Mouse (Mus musculus) fibroblast of lung, adult 2 months (primary cell): ENCODE results near the gene Acap1.
A peak's percentile ranks its signal among the peaks of the same experiment; 100 is the strongest.
"Not testable (repeated sequence)": the region's sequence is repeated elsewhere in the genome, so short reads cannot be mapped to it uniquely, and the experiment has no call there.

Experiments used
- DNase-seq: peaks from one replicate; pipeline ENCODE4 v3.0.0-alpha.2; 2011; ENCODE audit warnings: low read depth

The Acap1 gene

GRCm38 (mm10) chr11:69895291-69895690 lies at the start of gene Acap1:
Acap1 (minus strand) TSS chr11:69895539.
- DNase-seq = no peak

- no peak for DNase-seq
Measured at GRCm38 (mm10) chr11:69940962-69941361, 45.6 kb upstream of the Acap1 start.

DNA sequence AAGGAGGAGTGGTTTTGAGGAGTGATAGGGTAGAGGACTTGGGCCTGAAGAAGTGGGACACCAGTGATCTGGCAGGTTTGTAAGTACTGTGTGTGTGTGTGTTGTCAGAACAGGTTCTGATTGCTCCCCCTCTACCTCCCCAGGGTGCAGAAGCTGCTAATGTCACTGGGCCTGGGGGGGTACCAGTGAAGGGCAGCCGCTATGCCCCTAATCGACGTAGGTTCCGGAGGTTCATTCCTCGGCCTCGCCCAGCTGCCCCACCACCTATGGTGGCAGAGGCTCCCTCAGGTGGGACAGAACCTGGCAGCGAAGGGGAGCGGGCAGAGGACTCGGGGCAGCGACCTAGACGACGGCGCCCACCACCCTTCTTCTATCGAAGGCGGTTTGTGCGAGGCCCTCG lies 44.4 kb upstream of the Acap1 start:
- no peak for DNase-seq

DNA sequence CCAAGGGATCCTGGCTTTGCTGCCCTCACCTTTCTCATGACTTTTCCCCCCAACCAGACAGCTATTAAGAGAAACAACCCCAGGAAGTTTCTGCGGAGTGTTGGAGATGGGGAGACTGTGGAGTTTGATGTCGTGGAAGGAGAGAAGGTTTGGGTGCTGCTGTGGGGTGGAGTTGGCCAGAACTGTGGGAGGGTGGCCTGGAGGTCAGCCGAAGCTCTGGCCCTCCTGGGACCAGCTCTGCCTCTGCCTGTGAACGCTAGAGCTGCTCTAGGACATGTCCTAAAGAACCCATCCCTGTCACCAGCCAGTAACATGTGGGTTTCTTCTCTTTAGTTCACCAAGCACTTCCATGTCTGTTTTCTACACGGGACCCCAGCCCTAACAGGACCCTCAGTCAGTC lies 43.8 kb upstream of the Acap1 start:
- DNase-seq = no peak

DNA sequence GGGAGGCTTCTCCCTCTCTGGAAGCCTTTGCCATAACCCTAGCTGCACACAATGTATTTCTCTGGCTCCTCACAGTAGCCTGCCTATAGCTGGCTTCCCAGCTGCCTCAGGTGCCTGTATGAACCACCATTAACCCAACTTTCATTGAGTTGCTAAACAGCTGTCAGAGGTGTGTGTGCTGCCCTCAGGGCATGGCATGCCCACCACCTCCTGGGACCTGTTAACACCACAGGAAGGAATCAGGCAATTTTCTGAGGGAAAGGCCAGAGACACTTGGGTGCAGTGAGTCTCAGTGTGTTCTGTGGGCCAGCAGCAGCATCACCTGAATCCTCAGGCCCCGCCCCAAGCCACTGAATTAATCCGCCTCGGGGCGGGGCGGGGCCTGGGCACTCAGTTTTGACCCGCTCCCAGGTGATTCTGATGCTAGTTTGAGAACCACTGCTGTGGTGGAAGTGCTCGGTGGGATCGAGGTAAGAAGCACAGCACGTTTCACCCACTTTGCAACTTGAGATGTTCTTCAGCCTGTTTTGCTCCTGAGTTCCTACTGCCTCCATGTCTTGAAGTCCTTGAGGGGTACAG lies 43.2 kb upstream of the Acap1 start:
- no peak for DNase-seq

- DNase-seq = no peak
Measured at GRCm38 (mm10) chr11:69937834-69938233, 42.5 kb upstream of the Acap1 start.

- no peak for DNase-seq
Measured at GRCm38 (mm10) chr11:69937385-69937784, 42.0 kb upstream of the Acap1 start.

DNA sequence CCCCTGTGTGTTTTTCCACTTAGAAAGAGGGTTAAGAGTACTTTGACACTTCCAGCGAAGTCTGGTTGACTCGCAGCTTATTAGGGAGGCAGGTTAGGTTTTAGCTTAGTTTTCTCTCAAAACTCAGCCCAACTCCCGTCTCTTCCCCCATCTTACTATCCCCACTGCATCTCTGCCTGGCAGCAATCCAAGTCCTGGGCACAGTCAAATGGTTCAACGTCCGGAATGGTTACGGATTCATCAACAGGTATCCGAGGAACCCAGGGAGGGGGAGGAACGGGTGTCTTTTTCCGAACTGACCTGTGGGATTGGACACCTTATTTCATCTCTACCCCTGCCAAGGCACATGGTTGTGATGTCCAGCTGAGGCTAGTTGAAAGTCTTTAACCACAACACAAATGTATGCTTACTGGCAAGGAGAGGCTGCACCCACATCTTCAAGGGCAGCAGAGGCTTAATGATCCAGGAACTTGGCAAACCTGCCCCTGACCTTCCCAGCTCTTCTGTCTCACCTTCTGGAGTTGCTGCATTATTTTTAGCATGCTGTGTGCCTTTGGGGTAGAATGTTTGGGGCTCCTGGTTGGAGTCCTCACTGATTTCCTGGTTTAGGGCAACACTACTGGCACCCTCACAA lies 41.5 kb upstream of the Acap1 start:
- DNase-seq = no peak

- DNase-seq = no peak
Measured at GRCm38 (mm10) chr11:69936156-69936555, 40.8 kb upstream of the Acap1 start.

- no peak for DNase-seq
Measured at GRCm38 (mm10) chr11:69935137-69935879, 40.0 kb upstream of the Acap1 start, which contains the start of gene Ybx2. Ybx2 (plus strand) TSS chr11:69935796.

- DNase-seq = no peak
Measured at GRCm38 (mm10) chr11:69934681-69935080, 39.3 kb upstream of the Acap1 start.

DNA sequence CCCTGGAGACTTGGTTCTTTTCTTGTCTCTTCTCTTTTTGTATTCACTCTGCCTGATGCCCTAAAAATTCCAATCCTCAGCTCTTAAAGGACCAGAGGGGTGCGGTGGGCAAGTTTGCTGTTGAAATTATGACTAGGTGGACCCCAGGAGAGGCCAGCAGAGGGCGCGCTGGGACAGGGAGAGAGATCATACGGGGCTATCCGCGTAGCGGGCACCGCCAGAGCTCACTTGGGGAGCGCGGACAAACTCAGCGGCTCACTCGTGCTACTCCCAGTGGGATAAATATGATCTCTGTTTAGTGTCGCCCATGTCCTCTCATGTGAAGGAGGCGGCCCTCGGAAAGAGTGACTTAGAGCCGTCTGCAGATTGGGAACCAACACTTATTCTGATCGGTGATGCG lies 38.8 kb upstream of the Acap1 start:
- peak; percentile 34 for DNase-seq

DNA sequence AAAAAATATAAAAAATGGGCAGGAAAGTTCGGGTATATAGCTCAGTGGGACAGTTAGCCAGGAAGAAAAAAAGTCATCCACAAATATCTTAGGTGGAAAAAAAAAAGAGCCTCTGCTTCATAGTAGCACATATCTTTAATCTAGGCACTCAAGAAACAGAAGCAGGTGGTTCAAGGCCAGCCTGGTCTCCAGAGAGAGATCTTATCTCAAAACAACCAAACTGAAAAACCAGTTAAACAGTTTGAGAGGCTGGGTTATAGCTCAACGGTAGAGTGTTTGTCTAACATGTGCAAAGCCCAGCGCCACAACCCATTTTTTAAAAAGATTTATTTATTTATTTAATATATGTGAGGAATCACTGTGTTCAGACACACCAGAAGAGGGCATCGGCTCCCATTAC lies 37.7 kb upstream of the Acap1 start:
- no peak for DNase-seq

- no peak for DNase-seq
Measured at GRCm38 (mm10) chr11:69932254-69932653, 36.9 kb upstream of the Acap1 start.

DNA sequence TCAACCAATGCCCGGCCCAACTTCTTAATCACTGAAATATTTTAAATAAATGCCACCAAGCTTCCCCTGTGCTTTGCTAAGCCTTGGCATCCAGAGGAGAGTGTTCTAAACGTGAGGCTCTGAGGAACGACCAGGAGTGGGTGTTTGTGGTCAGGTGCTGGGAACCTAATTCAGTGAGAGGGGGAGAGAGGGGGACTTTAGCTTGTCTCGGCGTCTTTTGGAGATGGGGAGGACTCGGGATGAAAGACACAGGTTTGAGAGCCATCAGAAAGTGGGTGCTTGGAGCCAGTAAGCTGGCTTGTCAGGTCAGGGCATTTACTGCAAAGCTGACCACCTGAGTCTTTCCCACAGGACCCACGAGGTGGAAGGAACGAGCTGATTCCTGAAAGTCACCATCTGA lies 36.4 kb upstream of the Acap1 start:
- no peak for DNase-seq

- DNase-seq = no peak
Measured at GRCm38 (mm10) chr11:69930967-69931537, 35.7 kb upstream of the Acap1 start.

- not testable (repeated sequence) for DNase-seq
Measured at GRCm38 (mm10) chr11:69930176-69930575, 34.8 kb upstream of the Acap1 start.

- no peak for DNase-seq
Measured at GRCm38 (mm10) chr11:69929712-69930111, 34.4 kb upstream of the Acap1 start.

GRCm38 (mm10) chr11:69927501-69927900 lies 32.2 kb upstream of the Acap1 start:
- no peak for DNase-seq

DNA sequence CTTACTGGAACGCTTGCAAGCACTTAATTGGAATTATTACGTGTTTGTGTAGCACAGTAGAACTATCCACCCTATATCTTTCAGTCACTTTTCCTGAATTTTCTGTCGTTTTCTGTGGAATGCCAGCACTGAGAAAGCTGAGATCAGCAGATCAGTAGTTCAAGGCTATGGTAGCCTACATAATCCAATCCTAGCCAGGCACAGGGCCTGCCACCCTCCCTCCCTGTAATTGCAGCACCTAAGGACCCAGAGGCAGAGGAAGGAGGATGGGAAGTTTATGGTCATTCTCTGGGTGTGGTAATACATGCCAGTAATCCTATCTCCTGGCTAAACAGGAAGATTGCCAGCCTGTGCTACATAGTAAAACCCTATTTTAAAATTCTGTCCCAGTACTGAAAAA lies 27.5 kb upstream of the Acap1 start:
- DNase-seq = no peak

DNA sequence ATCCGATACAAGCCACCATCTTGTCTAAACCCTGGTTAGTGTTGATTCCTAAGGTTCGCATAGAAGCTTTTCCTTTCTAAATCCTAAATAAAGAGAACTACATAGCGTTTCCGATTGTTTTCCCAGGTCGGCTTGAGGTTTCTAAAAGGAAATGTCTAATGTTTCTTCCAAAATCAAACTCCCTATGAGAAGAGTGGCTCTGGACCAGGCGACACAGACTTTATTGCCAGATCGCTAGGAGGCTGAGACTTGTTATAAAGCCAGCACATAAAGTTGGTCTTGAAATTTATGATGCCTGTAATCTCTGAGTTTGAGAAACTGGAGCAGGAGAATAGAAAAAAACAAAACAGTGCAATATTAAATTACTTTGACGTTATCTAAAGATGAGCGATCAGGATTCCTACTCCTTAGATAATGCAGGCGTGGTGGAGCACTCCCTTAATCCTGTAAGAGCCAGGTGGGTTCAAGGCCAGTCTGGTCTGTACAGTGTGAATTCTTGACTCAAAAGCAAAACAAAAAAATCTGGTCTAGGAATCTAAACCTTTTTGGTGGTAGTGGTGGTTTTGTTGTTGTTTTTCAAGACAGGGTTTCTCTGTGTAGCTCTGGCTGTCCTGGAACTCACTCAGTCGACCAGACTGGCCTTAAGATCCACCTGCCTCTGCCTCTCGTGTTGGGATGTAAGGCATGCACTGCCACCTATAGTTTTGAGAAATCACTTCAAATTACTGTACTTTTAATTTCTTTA lies 26.8 kb upstream of the Acap1 start:
- no peak for DNase-seq
